In the genomic region with DNA sequence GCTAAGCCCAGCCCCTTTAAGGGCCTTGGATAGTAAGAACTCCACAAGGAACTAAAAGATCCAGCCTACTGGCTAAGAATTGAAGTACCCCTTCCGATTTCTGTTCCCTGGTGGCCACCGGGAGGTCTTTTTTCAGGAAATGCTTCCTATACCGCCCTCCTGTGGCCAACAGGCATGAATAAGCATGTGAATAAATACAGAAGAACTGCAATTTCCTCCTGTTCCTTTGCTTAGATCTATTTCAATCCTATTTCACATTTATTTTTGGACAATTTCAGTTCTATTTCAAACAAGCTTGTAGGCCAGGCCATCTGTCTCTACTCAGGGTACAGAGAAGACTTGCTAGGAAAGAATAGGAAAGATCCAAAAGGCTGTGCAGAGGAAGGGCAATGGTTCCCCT, we compare ENCODE assay signal across 9 mouse cellular contexts. TPM values are rescaled to one million over a fixed set of nuclear protein-coding genes. Genes with fewer than 3 reads are reported as not detected.
DNase-seq lines count a peak whose midpoint lies in the region; ATAC-seq and TF ChIP-seq lines count a peak whose summit lies in the region.
"Had no signal": no experiment of that assay in that cellular context is flagged by ENCODE, and none has a peak within 500 bp of the region (broad histone marks: within the 10 kb centered on the region; RNA-seq: fewer than 3 reads in every experiment).

No protein-coding gene starts in this region.

- TF ChIP-seq CTCF in liver, postnatal 0 days (IDR thresholded peaks at IDR 0.05; ENCODE audit: low read depth): peak; percentile 58

- peak; percentile 43 for DNase-seq in forebrain, embryonic 10.5 days (ENCODE audit: extremely low spot score, low spot score)
- DNase-seq in ovary, adult 18-20 months (ENCODE audit: low spot score): peak; percentile 9
- no peak for DNase-seq in ovary, postnatal 10 days (ENCODE audit: low spot score)
- peak; percentile 59 for DNase-seq in cerebellum, adult 9-11 months
- peak; percentile 29 for DNase-seq in liver, postnatal 0 days
- peak; percentile 19 for DNase-seq in skeletal muscle tissue, adult 2 months (ENCODE audit: low read depth, low spot score)

- H3K4me2 ChIP-seq in forebrain, embryonic 16.5 days (ENCODE audit: low read length): no peak overlapping the region
- H3K4me2 ChIP-seq in heart, embryonic 13.5 days: peak overlapping the region; percentile 24; the same call in 1 of the 2 replicates
- no peak overlapping the region for H3K4me2 ChIP-seq in liver, postnatal 0 days (ENCODE audit: low read depth, low read length)
- H3K4me2 ChIP-seq: lung, embryonic 15.5 days had no signal

- H3K4me3 ChIP-seq in forebrain, embryonic 10.5 days: no peak overlapping the region
- H3K4me3 ChIP-seq in forebrain, embryonic 16.5 days (replicated peaks; ENCODE audit: low read length): no peak overlapping the region
- no peak overlapping the region for H3K4me3 ChIP-seq in heart, embryonic 13.5 days
- H3K4me3 ChIP-seq in liver, postnatal 0 days (ENCODE audit: low read depth, low read length): no peak overlapping the region
- H3K4me3 ChIP-seq: lung, embryonic 15.5 days had no signal

- H3K9me3 ChIP-seq in forebrain, embryonic 10.5 days: no peaks in the 10 kb centered on the region
- H3K9me3 ChIP-seq in forebrain, embryonic 16.5 days (ENCODE audit: control insufficient read depth, low read length): no peaks in the 10 kb centered on the region
- no peaks in the 10 kb centered on the region for H3K9me3 ChIP-seq in heart, embryonic 13.5 days
- no peaks in the 10 kb centered on the region for H3K9me3 ChIP-seq in liver, postnatal 0 days (ENCODE audit: low read length)
- H3K9me3 ChIP-seq: lung, embryonic 15.5 days had no signal

- H3K36me3 ChIP-seq in forebrain, embryonic 10.5 days (replicated peaks): no peaks in the 10 kb centered on the region
- no peaks in the 10 kb centered on the region for H3K36me3 ChIP-seq in forebrain, embryonic 16.5 days (ENCODE audit: control insufficient read depth, insufficient read depth)
- no peaks in the 10 kb centered on the region for H3K36me3 ChIP-seq in heart, embryonic 13.5 days
- H3K36me3 ChIP-seq in liver, postnatal 0 days (replicated peaks; ENCODE audit: insufficient read depth, low read length): no peaks in the 10 kb centered on the region
- H3K36me3 ChIP-seq: lung, embryonic 15.5 days had no signal

- no peak overlapping the region for H3K27ac ChIP-seq in forebrain, embryonic 10.5 days
- no peak overlapping the region for H3K27ac ChIP-seq in forebrain, embryonic 16.5 days (ENCODE audit: low read length)
- H3K27ac ChIP-seq in heart, embryonic 13.5 days (replicated peaks): no peak overlapping the region
- no peak overlapping the region for H3K27ac ChIP-seq in liver, postnatal 0 days (ENCODE audit: low read depth)
- H3K27ac ChIP-seq: lung, embryonic 15.5 days had no signal

- TF ChIP-seq EP300 in liver, postnatal 0 days (IDR thresholded peaks at IDR 0.05; ENCODE audit: low read depth): no peak

- 15% methylated on average over 3 of the region's 3 CpGs for WGBS in forebrain, embryonic 10.5 days
- WGBS in forebrain, embryonic 16.5 days: 13% methylated on average over 3 of the region's 3 CpGs
- WGBS in heart, embryonic 13.5 days: 11% methylated on average over 3 of the region's 3 CpGs
- WGBS in liver, postnatal 0 days (ENCODE audit: insufficient replicate concordance): 8% methylated on average over 3 of the region's 3 CpGs

- H3K9ac ChIP-seq in forebrain, embryonic 16.5 days (replicated peaks; ENCODE audit: low read depth, low read length): no peak overlapping the region
- no peak overlapping the region for H3K9ac ChIP-seq in heart, embryonic 13.5 days
- H3K9ac ChIP-seq in liver, postnatal 0 days (replicated peaks): no peak overlapping the region
- H3K9ac ChIP-seq: lung, embryonic 15.5 days had no signal

- H3K4me1 ChIP-seq in forebrain, embryonic 10.5 days: no peaks in the 10 kb centered on the region
- H3K4me1 ChIP-seq in forebrain, embryonic 16.5 days (replicated peaks; ENCODE audit: control insufficient read depth, insufficient read depth, low read length): no peaks in the 10 kb centered on the region
- no peaks in the 10 kb centered on the region for H3K4me1 ChIP-seq in heart, embryonic 13.5 days
- H3K4me1 ChIP-seq in liver, postnatal 0 days (ENCODE audit: insufficient read depth): no peaks in the 10 kb centered on the region
- H3K4me1 ChIP-seq: lung, embryonic 15.5 days had no signal

- H3K27me3 ChIP-seq in forebrain, embryonic 10.5 days (ENCODE audit: poor library complexity, severe bottlenecking): peaks cover 37% of the 10 kb centered on the region
- H3K27me3 ChIP-seq in forebrain, embryonic 16.5 days (replicated peaks; ENCODE audit: control insufficient read depth, insufficient read depth, low read length): no peaks in the 10 kb centered on the region
- H3K27me3 ChIP-seq in heart, embryonic 13.5 days (replicated peaks): no peaks in the 10 kb centered on the region
- no peaks in the 10 kb centered on the region for H3K27me3 ChIP-seq in liver, postnatal 0 days (ENCODE audit: insufficient read depth, low read length)
- H3K27me3 ChIP-seq: lung, embryonic 15.5 days had no signal

- ATAC-seq in forebrain, embryonic 16.5 days: no peak
- ATAC-seq in heart, embryonic 13.5 days (ENCODE audit: extremely low read depth, insufficient number of reproducible peaks, low FRiP score, low TSS enrichment): no peak
- no peak for ATAC-seq in liver, postnatal 0 days

RNA-seq across cellular contexts. Expression of gene Arhgef9, which starts 20.7 kb away (rescaled TPM):
- polyA plus RNA-seq in forebrain, embryonic 10.5 days (2016; fragmentation: Nextera tagmentation; extraction: Ambion mirVana): 10.3 and 13.3 TPM in 2 replicates
- 43.8 and 45.5 TPM in 2 replicates for polyA plus RNA-seq in forebrain, embryonic 16.5 days (2015; fragmentation: Nextera tagmentation; extraction: Ambion mirVana)
- polyA plus RNA-seq in heart, embryonic 13.5 days (2015; fragmentation: Nextera tagmentation; extraction: Ambion mirVana): 10.3 and 10.7 TPM in 2 replicates
- polyA plus RNA-seq in liver, postnatal 0 days (2015; fragmentation: Nextera tagmentation; extraction: Ambion mirVana): 2.7 and 3.1 TPM in 2 replicates
